ENCODE assay signal across 8 mouse cellular contexts in genomic region chr5:122054130-122054843, GRCm38 (mm10). TPM values are rescaled to one million over a fixed set of nuclear protein-coding genes. Genes with fewer than 3 reads are reported as not detected.
A peak's percentile ranks its signal among the peaks of the same experiment; 100 is the strongest.
DNase-seq lines count a peak whose midpoint lies in the region; ATAC-seq lines count a peak whose summit lies in the region.

No protein-coding gene starts in this region.

- peak overlapping the region; percentile 42 for H3K4me2 ChIP-seq in lung, embryonic 15.5 days
- H3K4me2 ChIP-seq in stomach, embryonic 14.5 days (replicated peaks; ENCODE audit: low read depth, low read length): peak overlapping the region; percentile 28

- intact Hi-C loops in heart, postnatal 25 days (cut with DNase I): loop anchor here (5.0 kb wide), 1 partner anchor 33 kb away; no protein-coding TSS in a partner anchor

- peaks cover 6% of the 10 kb centered on the region for H3K4me1 ChIP-seq in lung, embryonic 15.5 days
- H3K4me1 ChIP-seq in stomach, embryonic 14.5 days (ENCODE audit: control insufficient read depth, insufficient read depth, low read length): 0 out of 2 replicates have a peak, but pooled peaks cover 5% of the 10 kb centered on the region

- no peak for ATAC-seq in lung, embryonic 15.5 days (ENCODE audit: borderline replicate concordance, extremely low read depth, low FRiP score, low TSS enrichment)
- ATAC-seq in stomach, embryonic 14.5 days (ENCODE audit: insufficient number of reproducible peaks, insufficient read depth, low FRiP score, low read depth): peak; percentile 26; the same call in 1 of the 2 replicates
- ATAC-seq in erythroid progenitor cell, adult 5-6 weeks (replicated peaks; ENCODE audit: low FRiP score, poor library complexity, severe bottlenecking): no peak

- H3K4me3 ChIP-seq in lung, embryonic 15.5 days: no peak overlapping the region
- H3K4me3 ChIP-seq in stomach, embryonic 14.5 days (ENCODE audit: low read depth, low read length): no peak overlapping the region

- H3K36me3 ChIP-seq in lung, embryonic 15.5 days: no peaks in the 10 kb centered on the region
- H3K36me3 ChIP-seq in stomach, embryonic 14.5 days (ENCODE audit: control insufficient read depth, insufficient read depth, low read length): no peaks in the 10 kb centered on the region

- no peaks in the 10 kb centered on the region for H3K9me3 ChIP-seq in lung, embryonic 15.5 days
- 0 out of 2 replicates have a peak, but pooled peaks cover 4% of the 10 kb centered on the region for H3K9me3 ChIP-seq in stomach, embryonic 14.5 days (ENCODE audit: control insufficient read depth, low read depth, low read length)

- H3K27ac ChIP-seq in lung, embryonic 15.5 days: no peak overlapping the region
- H3K27ac ChIP-seq in stomach, embryonic 14.5 days (ENCODE audit: low read length): no peak overlapping the region

- H3K27me3 ChIP-seq in lung, embryonic 15.5 days: peaks cover 49% of the 10 kb centered on the region
- H3K27me3 ChIP-seq in stomach, embryonic 14.5 days (ENCODE audit: control insufficient read depth, insufficient read depth, low read length): 0 out of 2 replicates have a peak, but pooled peaks cover 6% of the 10 kb centered on the region

- DNase-seq in heart, adult 11 months: peak; percentile 95
- DNase-seq in heart, postnatal 25 days (ENCODE audit: low spot score): no peak
- peak; percentile 72 to 82 for DNase-seq in cerebellum, postnatal 25 days
- peak; percentile 48 for DNase-seq in heart, adult 8-10 months (ENCODE audit: low spot score)
- peak; percentile 72 for DNase-seq in kidney, adult 9 months

- 34% methylated on average over 13 of the region's 13 CpGs for WGBS in lung, embryonic 15.5 days
- 37% methylated on average over 13 of the region's 13 CpGs for WGBS in stomach, embryonic 14.5 days

- H3K9ac ChIP-seq in lung, embryonic 15.5 days: no peak overlapping the region
- no peak overlapping the region for H3K9ac ChIP-seq in stomach, embryonic 14.5 days (replicated peaks; ENCODE audit: low read depth, low read length)

RNA-seq across cellular contexts. Expression of gene Cux2, which starts 4.4 kb away (rescaled TPM):
- 10 to 100 TPM; 23.7 to 29.0 TPM for total RNA-seq in heart, postnatal 25 days (2021)
- 10 to 100 TPM; 16.1 to 21.3 (median 20.0) TPM for total RNA-seq in heart, adult 8-10 months (2022)
- polyA plus RNA-seq in lung, embryonic 15.5 days (2015; fragmentation: Nextera tagmentation; extraction: Ambion mirVana): 2.4 and 3.6 TPM in 2 replicates
- polyA plus RNA-seq in stomach, embryonic 14.5 days (2014; fragmentation: Nextera tagmentation; extraction: Ambion mirVana): 9.0 and 9.6 TPM in 2 replicates
- not detected in 2 replicates for total RNA-seq in erythroid progenitor cell, adult 5-6 weeks (2015; ENCODE audit: low replicate concordance)
- total RNA-seq in erythroid progenitor cell, adult 5-6 weeks (2017; ENCODE audit: low replicate concordance): not detected in 2 replicates

RNA-seq across cellular contexts. Expression of gene Myl2, which starts 46.5 kb away (rescaled TPM):
- over 10,000 TPM; 18,094 to 20,102 TPM for total RNA-seq in heart, postnatal 25 days (2021)
- over 10,000 TPM; 21,987 to 25,864 (median 23,706) TPM for total RNA-seq in heart, adult 8-10 months (2022)
- 30.4 and 142 TPM in 2 replicates for polyA plus RNA-seq in lung, embryonic 15.5 days (2015; fragmentation: Nextera tagmentation; extraction: Ambion mirVana)
- polyA plus RNA-seq in stomach, embryonic 14.5 days (2014; fragmentation: Nextera tagmentation; extraction: Ambion mirVana): 1.7 and 2.3 TPM in 2 replicates
- total RNA-seq in erythroid progenitor cell, adult 5-6 weeks (2015; ENCODE audit: low replicate concordance): not detected in 2 replicates
- total RNA-seq in erythroid progenitor cell, adult 5-6 weeks (2017; ENCODE audit: low replicate concordance): 8.2 TPM in 1 of 2 replicates, not detected in the other

Comparison
In these comparisons a context has a peak if more than half of its experiments do, and no peak if none do; other contexts are left out.
1. RNA of gene Cux2, which starts 4.4 kb away (total RNA-seq): 23.7 to 29.0 TPM in heart, postnatal 25 days and 16.1 to 21.3 TPM in heart, adult 8-10 months; not detected in erythroid progenitor cell, adult 5-6 weeks; every median in the first group is over 10 times any median in the second.
2. RNA of gene Myl2, which starts 46.5 kb away (total RNA-seq): 21,987 to 25,864 TPM in heart, adult 8-10 months and 18,094 to 20,102 TPM in heart, postnatal 25 days; 8.2 TPM in erythroid progenitor cell, adult 5-6 weeks; every median in the first group is over 1,000 times any median in the second.